Mouse (Mus musculus) right cerebral cortex, adult 18-20 months (tissue): ENCODE measurements around the gene Ubac2.
"Not testable (repeated sequence)": the region's sequence is repeated elsewhere in the genome, so short reads cannot be mapped to it uniquely, and the experiment has no call there.

ENCODE experiments used
- DNase-seq: peaks from one replicate; pipeline ENCODE4 v3.0.0; 2022; ENCODE audit warnings: mixed read lengths

The Ubac2 gene

DNA sequence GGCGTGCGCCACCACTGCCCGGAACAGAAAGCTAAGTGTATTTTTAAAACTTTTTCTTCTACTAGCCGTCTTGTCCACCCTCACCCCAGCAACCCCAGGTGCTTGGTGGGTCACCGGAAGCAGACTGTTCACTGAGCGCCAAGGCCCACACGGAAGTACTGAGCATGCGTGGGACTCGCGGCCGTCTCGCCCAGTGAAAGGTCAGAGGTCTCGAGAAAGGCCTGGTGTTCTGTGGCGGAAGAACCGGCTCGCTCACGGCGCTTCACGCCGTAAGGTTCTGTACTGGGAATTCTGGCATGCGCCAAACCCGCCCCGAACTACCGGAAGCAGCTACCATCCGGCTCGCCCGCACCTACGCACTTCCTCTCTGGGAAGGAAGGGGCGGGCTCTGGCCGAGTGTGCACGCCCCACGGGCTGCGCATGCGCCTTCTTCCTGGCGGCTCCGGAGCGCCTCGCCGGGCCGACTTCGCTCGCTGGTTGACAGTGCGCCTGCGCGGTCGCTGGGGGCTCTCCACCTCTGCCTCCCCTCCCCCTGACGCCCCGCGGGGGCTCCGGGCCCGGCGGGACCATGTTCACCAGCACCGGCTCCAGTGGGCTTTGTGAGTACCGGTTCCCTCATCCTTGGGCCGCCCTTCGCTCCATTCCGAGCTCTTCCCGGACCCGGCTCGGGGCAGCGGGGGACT, at the start of gene Ubac2:
Gene Ubac2, plus strand, starts transcription at position 445 of the 683 bp plus-strand sequence.
- peak; percentile 99 for DNase-seq

DNA sequence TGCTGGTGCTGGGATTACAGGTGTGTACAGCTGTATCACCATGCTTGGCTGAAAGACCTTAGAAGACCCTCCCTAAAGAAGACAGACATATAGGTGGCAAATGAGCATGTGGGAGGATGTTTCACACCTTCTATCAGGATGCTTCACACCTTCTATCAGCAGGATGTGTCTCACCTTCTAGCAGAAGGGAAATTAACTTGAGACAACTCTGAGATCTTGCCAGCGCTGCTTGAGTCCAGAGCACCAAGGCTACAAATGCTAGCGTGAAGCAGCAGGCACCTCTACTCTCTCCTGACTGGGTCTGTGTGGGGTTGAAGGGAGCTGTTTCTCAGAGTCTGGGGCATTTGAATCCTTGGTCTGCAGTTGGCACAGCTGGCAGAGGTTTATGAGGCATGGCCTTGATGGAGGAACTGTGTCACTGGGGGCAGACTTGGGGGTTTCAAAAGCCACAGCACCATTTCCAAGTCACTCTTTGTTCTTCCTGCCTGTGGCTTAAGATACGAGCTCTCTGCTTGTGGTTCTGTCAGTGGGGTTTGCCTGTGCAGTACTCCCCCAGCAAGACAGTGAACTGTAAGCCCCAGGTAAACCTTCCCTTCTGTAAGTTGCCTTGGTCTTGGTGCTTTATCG, 48.5 kb upstream of the Ubac2 start:
- no peak for DNase-seq

DNA sequence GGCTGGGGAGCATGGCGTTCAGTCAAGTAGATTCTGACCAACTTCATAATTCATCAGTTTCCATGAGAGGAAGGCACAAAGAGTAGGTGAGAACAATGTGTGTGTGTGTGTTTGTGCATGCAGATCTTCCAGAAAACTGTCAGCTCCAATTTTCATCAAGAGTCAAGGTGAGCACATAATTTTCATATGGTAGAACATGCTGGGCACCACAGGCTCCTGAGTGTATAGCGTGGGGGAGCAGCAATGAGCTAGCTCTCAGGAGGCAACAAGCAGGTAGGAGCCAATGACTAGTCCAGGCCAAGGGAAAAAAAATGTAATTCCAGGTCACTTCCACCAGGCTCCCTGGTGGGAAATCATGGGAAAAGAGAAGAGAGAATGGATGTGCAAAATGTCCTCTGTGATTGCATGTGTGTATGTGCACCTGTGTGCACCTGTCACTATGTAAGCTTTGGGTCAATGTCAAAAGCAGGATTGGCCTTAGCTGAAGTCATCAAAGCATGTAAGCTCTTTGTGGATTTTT, 45.4 kb upstream of the Ubac2 start:
- no peak for DNase-seq

DNA sequence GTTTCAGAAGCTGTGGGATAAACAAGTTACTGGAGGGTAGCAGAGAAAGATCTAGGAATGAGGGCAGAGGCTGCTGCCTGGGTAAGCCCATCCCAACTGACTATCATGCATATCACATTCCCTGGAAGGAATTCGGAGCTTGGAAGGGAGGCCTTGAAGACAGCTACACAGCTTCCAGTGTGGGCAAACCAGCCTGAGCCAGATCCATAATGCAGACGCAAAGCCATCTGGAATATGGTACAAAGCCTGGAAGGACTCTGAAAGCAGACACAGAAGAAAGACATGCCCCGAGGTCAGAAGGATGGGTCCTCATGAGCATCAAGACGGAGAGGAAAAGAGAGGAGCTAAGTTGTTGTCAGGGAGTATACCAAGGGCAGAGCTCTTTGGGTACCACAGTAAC, 40.3 kb upstream of the Ubac2 start:
- DNase-seq, result no peak

DNA sequence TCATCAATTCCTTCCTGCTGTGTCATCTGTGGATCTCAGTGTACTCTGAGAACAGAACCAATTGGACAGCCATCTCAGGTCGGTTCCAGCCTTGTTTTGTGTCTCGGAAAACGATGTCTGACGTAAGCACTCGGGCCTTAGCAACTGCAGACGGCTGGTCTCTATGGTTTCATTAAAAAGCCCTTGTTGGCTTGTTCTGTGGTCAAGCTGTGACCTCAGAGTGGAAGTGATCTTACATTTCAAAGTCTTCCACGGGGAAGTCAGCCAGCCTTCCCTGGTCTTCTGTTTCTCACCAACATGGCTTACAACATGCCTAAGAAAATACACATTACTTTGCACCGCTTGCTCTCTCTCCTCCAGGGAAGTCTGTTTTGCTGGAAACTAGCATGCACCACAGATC, 38.2 kb upstream of the Ubac2 start:
- no peak for DNase-seq

DNA sequence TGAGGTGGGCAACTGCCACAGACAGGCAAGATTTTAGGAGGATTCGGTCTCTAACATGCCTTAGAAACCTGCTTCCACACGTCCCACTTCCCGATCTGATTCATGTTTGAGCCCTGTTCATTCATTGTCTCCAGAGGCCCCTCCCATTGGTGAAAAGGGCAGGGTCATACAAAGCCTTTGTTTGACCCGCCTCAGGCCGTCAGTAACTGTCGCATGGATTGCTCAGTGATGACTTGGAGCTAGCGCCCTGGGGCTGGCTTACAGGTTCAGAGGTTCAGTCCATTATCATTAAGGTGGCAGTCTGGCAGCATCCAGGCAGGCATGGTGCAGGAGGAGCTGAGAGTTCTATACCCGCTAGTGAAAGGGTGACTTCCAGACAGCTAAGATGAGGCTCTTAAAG, 33.9 kb upstream of the Ubac2 start:
- DNase-seq, result no peak

DNA sequence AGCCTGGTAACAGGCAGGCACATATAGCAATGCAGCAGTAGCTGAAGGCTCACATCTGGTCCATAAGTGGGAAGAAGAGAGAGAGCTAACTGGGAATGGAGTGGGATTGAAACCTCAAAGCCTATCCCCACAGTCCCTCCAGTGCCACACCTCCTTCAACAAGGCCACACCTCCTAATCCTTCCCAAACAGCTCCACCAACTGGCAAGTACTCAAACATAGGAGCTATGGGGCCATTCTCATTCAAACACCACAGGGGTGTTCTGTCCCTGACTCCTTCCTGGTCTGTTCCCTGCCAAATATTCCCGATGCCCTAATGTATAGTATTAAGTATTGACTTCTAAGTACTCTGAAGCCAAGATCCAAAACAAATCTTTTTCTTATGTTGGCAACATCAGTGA, 27.2 kb upstream of the Ubac2 start:
- no peak for DNase-seq

DNA sequence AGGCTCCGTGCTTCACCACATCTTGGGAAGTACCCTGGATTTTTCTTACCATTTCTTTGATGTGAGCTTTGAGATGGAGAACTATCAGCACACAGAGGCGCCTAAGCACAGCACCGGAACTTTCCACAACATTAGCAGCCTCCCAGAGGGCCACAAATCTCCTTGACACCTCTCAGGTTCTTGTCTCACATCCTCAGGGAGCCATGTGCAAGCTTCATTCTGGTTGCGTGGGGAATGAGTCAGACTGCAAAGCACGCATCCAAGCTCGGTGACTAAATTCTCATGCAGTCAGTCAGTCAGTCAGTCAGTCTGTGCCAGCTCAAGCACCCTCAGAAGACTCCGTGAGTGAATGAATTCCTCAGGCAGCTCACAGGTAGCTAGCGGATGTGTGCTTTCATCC, 25.9 kb upstream of the Ubac2 start:
- peak; percentile 43 for DNase-seq

DNA sequence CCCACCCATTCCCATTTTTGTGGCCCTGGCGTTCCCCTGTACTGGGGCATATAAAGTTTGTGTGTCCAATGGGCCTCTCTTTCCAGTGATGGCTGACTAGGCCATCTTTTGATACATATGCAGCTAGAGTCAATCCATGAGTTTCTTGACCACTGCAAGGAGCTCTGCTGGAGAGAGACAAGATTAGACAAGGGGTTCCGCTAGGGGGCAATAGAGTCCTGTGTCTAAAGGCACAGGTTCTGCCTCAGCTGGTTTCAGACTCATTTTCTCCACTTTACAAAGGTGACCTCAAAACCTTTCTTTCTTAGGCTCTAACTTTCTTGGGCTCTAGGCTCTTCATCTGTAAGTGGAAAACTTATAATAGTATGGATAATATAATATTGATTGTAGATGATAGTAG, 13.3 kb upstream of the Ubac2 start:
- DNase-seq, result peak; percentile 65

DNA sequence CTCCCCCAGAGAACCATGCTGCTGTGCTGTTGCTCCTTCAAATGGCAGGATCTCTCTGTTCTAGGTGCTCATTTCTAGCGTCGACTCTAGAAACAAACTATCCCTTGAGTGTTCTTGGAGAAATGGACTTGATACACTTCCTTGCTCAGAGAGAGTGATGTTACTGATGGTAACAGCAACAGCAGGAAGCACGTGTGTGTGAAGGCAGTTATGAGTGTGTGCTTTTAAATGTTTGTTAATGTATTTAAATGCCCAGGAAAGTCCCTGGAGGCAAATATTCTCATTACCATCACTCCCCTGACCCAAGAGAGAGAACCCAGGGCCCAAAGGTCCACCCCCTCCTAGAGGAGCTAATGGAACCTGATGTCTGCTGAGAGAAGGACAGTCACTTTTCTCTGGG, 11.8 kb upstream of the Ubac2 start:
- no peak for DNase-seq

DNA sequence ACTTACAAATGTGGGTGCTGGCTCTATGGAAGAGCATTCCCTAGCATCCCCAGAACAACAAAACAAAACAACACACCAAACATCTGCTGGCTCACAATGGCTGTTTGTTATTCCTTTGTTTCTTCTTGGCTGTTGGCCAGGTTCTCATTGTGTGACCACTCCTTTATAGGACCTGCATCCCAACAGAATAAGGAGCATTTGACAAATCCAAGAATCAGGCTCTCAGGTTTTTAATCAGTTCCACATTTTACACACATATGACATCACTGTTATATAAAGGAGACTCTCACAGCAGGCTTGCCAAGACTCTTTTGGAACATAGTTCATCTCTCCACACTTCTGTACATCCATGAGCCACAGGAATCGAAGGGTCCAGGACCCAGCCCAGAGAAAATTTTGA, 9.3 kb upstream of the Ubac2 start:
- DNase-seq, result peak; percentile 18

DNA sequence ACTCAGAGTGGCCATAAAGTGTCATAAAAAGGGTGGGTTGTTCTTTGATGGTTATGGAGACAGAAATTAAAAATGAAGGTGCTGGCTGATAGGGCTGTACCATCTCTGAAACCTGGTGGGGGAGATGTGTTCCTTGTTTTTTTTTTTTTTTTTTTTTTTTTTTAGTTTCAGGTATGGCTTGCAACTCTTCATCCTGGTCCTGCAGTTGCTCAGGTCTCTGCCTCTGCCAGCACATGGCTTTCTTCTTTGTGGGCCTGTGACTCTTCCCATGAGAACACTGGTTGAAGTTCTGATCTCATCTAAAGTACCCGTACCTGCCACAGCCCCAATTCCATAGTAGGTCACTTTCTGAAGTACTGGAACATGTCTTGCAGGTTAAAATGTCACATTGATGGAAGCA, 5.7 kb upstream of the Ubac2 start:
- no peak for DNase-seq

DNA sequence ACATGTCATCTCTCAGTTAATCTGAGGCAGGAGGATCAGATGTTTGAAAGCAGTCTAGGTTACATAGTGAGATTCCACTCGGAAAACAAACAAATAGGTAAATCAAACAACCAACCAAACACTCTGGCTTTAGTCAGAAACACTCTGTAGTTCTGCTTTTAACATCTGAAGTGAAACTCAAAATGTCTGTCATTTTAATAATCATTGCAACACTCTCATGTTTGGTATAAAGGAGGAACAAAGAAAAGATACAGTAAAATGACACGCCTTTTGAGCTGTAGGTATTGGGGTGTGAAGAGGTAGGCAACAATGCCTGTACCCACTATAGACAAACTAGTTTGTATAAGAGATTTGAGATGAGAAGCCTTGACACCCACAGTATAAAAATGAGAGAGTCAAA, 5.2 kb upstream of the Ubac2 start:
- DNase-seq, result no peak

DNA sequence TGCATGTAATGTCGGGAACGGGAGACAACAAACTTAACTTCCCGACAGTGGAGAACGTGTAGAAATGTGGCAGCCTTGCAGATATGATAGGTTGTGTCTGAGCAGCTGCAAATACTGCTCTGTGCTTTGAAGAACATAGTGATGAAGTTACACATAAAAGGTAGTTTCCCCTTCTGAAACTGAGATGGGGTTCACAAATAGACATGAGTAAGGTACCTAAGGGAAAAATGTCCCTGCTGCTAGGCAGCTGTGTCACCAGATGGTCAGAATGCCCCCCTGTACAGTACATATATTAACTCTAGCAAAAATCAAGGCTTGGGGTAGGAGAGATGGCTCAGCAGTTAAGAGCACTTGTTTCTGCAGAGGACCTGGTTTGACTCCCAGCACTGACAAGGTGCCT, 4.8 kb upstream of the Ubac2 start:
- no peak for DNase-seq

DNA sequence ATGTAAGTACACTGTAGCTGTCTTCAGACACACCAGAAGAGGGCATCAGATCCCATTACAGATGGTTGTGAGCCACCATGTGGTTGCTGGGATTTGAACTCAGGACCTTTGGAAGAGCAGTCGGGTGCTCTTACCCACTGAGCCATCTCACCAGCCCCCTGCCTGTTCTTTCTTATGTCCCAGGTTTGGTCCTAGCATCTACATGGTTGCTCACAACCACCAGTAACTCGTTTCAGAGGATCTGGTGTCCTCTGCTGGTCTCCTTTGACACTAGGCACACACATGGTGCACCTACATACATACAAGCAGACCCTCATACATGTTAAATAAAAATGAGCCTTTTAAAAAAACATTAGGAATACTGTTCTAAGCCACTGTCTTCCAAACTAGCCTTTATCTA, 2.2 kb upstream of the Ubac2 start:
- DNase-seq, result not testable (repeated sequence)

DNA sequence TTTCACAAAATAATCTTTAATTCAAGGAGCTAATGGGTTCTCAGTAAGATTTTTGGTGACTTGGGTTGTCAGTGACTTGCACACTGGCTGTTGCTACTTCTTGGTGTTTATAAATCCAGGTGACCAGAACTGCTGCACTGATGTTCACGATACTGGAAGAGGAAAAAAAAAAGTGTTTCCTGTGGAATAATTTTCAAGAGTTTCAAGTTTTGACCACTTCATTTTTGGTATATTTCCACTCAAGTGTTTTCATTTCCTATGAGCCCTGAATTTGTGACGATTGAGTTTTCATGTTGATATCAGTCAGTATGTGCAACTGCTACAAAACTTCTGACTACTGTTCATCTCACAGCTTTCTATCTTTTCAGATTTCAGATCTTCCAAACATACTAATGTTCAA, 1.6 kb upstream of the Ubac2 start:
- no peak for DNase-seq

DNA sequence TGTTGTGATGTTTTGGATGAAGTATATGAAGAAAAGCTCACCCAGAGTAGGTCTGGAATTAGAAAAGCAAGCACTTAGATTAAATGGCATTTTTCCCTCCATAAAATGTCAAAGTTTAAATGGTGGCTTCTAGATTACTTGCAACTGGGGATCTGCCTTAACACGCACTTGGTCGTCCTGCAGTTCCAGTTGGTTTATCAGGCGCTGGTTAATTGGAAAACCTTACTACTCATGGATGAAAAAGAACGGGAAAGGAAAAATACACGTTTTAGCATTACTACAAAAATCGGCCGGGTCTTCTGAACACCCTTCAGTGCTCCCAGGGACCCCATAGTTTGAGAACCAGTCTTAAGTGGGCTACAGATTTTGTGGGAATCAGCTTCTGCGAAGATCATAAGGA, 780 bp upstream of the Ubac2 start:
- DNase-seq, result no peak

DNA sequence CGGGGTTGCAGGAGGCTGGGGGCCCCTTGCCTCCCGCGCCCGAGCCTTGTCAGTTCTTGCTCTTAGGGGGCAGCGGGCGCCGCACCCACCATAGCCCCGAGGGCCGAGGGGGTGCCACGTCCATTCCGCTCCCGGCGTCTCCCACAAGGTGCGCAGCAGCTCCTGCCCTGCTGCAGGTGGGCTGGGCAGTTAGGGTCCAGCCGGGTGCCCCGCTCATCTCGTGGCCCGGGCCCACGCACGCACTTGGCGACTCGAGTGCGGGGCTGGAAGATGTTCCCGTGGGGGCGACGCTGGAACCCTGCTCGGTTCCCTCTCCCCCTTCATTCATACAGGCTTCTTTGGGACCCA, 413 bp downstream of the Ubac2 start:
- no peak for DNase-seq

DNA sequence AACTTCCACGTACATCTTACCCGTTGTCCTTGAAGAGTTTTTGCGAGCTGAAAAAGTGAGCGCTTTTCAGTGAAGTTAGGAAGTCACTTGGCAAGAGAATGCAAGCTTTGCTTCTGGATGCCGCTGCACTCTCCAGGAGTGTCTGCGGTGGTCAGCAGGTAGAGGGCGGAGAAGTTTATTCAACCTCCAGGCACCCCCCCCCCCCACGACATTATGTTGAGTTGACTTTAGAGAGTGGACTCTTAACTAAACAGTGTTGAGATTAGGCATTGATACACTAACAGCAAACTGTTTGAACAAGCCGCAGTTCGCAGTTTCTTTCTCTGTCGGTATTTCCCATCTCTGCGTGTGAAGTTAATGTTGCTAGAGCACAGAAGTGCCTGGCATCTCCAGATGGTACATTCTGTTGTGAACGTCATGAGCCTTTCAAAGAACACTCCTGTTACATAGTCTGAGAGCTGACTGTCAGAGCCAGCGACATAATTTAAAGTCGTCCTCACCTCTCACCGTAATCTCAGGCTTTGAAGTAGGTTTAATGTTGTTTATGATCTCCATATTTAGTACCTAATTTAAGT, 933 bp downstream of the Ubac2 start:
- peak; percentile 21 for DNase-seq

DNA sequence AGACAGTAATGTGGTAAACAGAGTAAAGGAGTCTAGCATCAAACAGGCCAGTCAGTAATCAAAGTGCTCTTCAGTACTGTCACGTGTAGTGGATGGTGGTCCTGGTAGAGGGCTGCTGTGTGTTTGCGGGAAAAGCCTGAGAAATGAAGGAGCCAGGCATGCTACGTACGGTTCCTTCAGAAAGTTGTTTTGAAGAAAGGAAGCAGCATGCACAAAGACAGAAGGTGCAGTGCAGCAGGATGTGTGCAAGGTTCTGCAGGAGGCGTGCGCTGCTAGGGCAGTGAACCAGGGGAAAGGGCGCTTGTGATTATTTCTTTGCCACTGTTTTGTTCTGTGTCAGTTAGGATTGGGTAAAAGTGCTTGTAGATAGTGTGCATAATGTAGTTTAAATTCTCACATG, 2.8 kb downstream of the Ubac2 start:
- DNase-seq, result no peak

DNA sequence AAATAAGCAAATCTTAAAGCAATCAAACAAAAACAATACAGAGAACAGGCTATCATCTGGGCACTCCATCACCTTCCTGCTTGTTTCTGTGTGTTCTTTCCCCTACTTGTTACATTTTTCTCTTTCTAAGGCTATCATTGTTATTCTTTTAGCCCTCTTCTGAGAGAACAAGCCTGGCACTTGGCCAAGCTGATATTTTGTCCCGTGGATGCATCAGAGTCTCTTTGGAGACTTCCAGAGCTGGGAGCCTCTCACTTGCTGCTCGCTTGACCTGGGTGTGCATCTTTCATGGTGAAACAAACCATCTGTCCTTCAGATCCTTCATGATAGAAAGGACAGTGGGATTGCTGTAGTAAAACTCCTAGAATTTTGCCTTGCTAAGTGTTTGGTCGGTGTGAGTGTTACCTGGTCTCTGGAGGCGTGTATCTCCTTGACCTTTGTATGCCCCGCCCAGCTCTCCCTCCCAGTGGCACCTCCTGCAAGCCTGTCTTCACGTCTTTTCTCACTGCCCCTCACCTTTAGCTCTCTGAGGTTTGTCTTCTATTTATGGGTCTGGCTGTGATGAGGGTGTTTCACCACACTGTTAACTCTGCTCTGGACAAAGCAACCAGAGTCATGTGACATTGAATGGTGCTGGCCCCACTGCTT, 5.9 kb downstream of the Ubac2 start:
- no peak for DNase-seq

DNA sequence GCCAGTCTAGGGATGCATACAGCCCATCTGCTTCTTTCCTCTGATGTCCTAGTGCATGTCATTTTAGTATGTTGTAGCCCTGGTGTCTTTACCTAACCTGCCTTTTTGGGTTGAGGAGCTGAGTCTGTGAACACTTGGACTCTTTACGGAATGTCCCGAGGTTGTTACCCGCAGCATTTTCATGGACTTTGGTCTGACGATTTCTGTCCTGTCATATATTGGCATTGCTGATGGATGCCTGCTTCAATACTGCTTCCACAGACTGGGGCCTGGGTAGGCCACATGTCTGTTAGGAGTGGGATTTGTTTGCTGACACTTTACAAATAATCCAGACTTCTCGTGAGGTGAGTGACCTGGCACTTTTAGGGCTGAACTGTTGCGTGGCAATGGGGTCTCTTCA, 15.3 kb downstream of the Ubac2 start:
- DNase-seq, result no peak

DNA sequence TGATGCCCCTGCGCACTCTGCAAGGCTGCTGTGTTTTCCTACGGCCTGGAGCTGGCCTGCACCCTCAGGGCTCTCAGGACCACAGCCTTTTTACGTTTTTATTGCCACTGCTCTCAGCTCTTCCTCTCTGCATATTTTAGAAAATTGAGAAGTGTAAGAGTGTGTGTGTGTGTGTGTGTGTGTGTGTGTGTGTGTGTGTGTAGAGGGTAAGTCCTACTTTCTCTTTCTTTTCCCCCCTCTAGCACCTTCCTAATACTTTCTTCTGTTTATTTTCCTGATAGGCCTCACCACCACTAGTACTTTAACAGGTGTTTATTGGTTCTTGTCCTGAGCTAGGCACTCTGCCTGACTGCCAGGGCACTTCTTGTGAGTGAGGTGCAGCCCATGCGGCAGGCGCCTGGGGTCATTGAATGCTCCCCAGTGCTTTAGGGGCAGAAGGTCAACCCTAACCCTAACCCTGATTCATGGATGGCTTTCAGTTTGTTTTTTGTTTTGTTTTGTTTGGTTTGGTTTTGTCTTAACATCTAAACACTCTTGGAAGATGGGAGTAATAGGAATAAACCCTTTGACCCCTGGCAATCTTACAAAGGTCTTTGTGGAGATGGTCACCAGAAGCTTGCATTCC, 16.2 kb downstream of the Ubac2 start:
- DNase-seq, result no peak

DNA sequence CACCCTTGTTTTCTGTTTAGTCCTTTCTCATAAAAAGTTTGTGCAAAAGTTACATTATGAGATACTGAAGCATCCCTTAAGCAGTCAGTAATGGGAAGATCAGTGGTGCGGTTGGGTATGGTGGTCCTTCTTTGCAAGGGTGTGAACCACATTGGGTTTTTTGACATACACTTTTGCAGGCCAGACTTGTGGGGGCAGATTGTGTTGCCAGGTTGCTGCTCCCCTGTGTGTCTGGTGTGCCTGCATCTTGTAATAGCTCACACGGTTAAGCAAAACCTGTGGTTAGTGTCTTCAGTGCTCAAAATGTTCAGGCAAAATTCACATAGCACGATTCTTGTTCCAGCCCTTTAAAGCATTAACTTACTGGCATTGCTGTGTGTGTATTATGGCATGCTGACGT, 16.9 kb downstream of the Ubac2 start:
- DNase-seq, result no peak
